Mouse (Mus musculus): ENCODE measurements around the gene B3gnt9.

- TF ChIP-seq CTCF (IDR thresholded peaks at IDR 0.05; ENCODE audit: low read depth) (peak; percentile 93), EP300 (IDR thresholded peaks at IDR 0.05; ENCODE audit: low read depth) (no peak)
Observed at GRCm38 (mm10) chr8:105259721-105260320, 4.9 kb upstream of the B3gnt9 start.
